Mouse (Mus musculus) limb, embryonic 13.5 days (tissue): Measurements from ENCODE around the gene Fam240a. TPM values are rescaled to one million over a fixed set of nuclear protein-coding genes. Genes with fewer than 3 reads are reported as not detected.

Experiments used
- ATAC-seq: fragments of 200-750 bp; cut with Nextera tagmentation; 2 replicates; pipeline ENCODE4 v1.8.0; 2017; ENCODE audit warnings: low read depth, moderate number of reproducible peaks, moderate TSS enrichment; ENCODE audit not compliant: low FRiP score
- H3K27ac ChIP-seq: fragments of 300-500 bp; sonication (generic); 2 replicates; pipeline ENCODE4 v1.5.1; 2015; ENCODE audit warnings: inconsistent platforms, mild to moderate bottlenecking, moderate library complexity
- H3K27me3 ChIP-seq: fragments of 300-500 bp; sonication (generic); 2 replicates; pipeline ENCODE4 v1.6.1; 2015; ENCODE audit warnings: mild to moderate bottlenecking, inconsistent platforms
- H3K36me3 ChIP-seq: fragments of 300-500 bp; sonication (generic); 2 replicates; pipeline ENCODE4 v1.6.1; 2015; ENCODE audit warnings: inconsistent platforms, mild to moderate bottlenecking, moderate library complexity
- H3K4me1 ChIP-seq: fragments of 300-500 bp; sonication (generic); 2 replicates; pipeline ENCODE4 v1.6.1; 2015; ENCODE audit warnings: inconsistent platforms
- H3K4me2 ChIP-seq: fragments of 300-500 bp; sonication (generic); replicated peaks from 2 replicates; pipeline ENCODE4 v1.6.1; 2015; ENCODE audit warnings: inconsistent platforms, mild to moderate bottlenecking, moderate library complexity
- H3K4me3 ChIP-seq: fragments of 300-500 bp; sonication (generic); 2 replicates; pipeline ENCODE4 v1.5.1; 2015; ENCODE audit warnings: moderate library complexity, mild to moderate bottlenecking, inconsistent platforms
- H3K9ac ChIP-seq: fragments of 300-500 bp; sonication (generic); 2 replicates; pipeline ENCODE4 v1.6.1; 2015; ENCODE audit warnings: mild to moderate bottlenecking, inconsistent platforms
- H3K9me3 ChIP-seq: fragments of 300-500 bp; sonication (generic); 2 replicates; pipeline ENCODE4 v1.6.1; 2016; ENCODE audit warnings: inconsistent platforms
- WGBS: fragments of 180-500 bp; shearing (Covaris S2); methylation state at CpG from one replicate; pipeline ENCODE4 v1.1.7; 2015; 5-methylcytosine and 5-hydroxymethylcytosine counted together
- polyA plus RNA-seq: library from polyadenylated mRNA; unstranded; fragments of >200 nt; fragmentation: Nextera tagmentation; extraction: Ambion mirVana; gene quantifications from 2 replicates; pipeline ENCODE4 v1.2.1, GENCODE M21; 2015

Fam240a gene
- polyA plus RNA-seq, 1 experiment from 2014 or later = not detected

DNA sequence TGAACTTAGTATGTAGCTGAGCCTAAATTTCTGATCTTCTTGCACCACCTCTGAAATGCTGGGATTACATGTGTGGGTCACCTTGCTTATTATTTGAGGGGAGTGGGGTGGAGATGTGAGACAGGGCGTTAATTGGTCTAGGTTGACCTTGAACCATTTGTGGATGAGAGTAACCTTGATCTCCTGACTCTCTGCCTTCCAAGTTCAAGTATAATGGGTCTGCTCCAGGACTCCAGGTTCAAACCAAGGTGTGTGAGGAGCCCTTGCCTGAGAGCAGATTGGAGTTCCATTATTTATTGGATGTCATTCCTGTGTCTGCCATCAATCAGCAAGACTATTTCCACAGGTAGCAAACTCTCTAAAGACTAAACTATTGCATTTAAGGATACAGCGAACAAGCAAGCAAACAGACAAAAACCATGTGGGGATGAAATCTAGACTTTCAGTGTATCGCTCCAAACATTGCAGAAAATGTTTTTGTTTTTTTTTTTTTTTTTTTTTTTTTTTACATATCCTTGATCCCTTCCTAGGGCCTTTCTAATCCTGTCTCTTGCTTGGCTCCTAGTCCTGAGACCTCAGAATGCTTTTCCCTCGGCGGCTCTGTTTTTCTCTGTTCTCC, 36.4 kb upstream of the Fam240a start:
- ATAC-seq = no peak
- Histone ChIP-seq H3K4me3 (peak overlapping the region; percentile 53), H3K27ac (no peak overlapping the region), H3K4me2 (peak overlapping the region; percentile 94), H3K36me3 (no peaks in the 10 kb centered on the region), H3K4me1 (peaks cover 6% of the 10 kb centered on the region; the same call in 1 of the 2 replicates), H3K27me3 (peaks cover 67% of the 10 kb centered on the region), H3K9me3 (no peaks in the 10 kb centered on the region), H3K9ac (no peak overlapping the region)
- WGBS = 42% methylated on average over 5 of the region's 5 CpGs

DNA sequence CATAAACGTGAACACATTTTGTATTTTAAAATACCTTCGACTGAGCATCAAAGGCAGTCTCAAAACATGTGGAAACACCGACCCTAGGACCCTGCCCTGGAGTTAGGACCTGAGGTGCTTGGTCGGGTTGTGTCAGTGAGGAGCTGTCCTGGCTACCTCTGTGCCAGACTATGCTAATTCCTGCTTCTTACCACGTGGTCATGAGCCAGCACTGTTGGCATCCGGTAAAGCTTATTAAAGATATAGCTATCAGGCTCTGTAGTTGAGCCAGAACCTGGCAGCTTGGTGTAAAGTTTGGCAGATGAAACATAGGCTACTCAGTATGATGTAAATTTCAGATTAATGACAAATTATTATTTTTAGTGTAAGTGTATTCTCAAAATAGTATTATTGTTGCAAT, 35.7 kb upstream of the Fam240a start:
- H3K9me3 ChIP-seq = no peaks in the 10 kb centered on the region
- no peak overlapping the region for H3K27ac ChIP-seq
- no peaks in the 10 kb centered on the region for H3K36me3 ChIP-seq
- H3K4me1 ChIP-seq = peaks cover 6% of the 10 kb centered on the region; the same call in 1 of the 2 replicates
- WGBS = 48% methylated on average over 6 of the region's 6 CpGs
- no peak for ATAC-seq
- H3K4me3 ChIP-seq = no peak overlapping the region
- peaks cover 73% of the 10 kb centered on the region for H3K27me3 ChIP-seq
- no peak overlapping the region for H3K9ac ChIP-seq
- H3K4me2 ChIP-seq = no peak overlapping the region

DNA sequence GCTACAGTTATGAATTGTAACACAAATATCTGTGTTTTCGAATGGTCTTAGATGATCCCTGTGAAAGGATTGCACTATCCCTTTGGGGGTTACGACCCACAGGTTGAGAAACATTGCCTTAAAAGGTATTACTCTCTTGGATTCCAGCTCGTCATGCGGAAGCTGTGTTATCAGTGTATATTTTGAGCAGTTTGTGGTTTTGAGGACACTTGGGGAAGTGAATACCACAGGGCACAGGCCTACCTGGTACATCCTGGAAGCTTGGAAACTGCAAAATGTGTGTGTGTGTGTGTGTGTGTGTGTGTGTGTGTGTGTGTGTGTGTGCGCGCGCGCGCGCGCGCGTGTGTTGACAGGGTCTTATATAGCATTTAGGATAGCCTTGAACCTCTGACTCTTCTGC, 35.2 kb upstream of the Fam240a start:
- no peaks in the 10 kb centered on the region for H3K36me3 ChIP-seq
- no peak overlapping the region for H3K9ac ChIP-seq
- no peak overlapping the region for H3K4me2 ChIP-seq
- ATAC-seq = no peak
- WGBS = 94% methylated on average over 13 of the region's 13 CpGs
- no peaks in the 10 kb centered on the region for H3K9me3 ChIP-seq
- H3K27ac ChIP-seq = no peak overlapping the region
- no peak overlapping the region for H3K4me3 ChIP-seq
- H3K4me1 ChIP-seq = peaks cover 6% of the 10 kb centered on the region; the same call in 1 of the 2 replicates
- H3K27me3 ChIP-seq = peaks cover 79% of the 10 kb centered on the region

DNA sequence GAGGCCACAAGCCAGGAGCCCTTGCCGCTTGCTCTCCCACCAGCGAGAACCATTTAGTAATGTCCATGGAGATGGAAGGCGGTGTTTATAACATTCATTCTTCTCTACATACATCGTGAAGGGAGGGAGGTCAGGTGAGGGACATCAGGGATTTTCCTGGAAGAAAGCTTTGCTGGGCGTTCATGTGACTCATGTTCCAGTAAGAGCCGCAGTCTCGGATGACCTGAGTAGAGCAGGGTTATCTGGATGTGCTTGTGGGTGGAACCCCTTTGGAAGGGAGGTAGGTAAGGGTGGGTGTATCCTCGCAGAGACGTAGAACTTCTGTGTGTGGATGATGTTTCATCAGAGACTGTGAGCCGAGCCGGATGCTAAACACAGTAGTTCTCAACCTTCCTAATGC, 34.7 kb upstream of the Fam240a start, which contains the start of gene Lrrc2:
Gene Lrrc2 (plus strand): TSS at position 149 of the 400 bp plus-strand sequence.
- no peak for ATAC-seq
- WGBS = 82% methylated on average over 11 of the region's 11 CpGs
- Histone ChIP-seq H3K4me1 (peaks cover 10% of the 10 kb centered on the region), H3K4me3 (no peak within 1 kb of the TSS), H3K27ac (no peak within 1 kb of the TSS), H3K9me3 (no peaks in the 10 kb centered on the region), H3K36me3 (no peaks in the 10 kb centered on the region), H3K4me2 (no peak within 1 kb of the TSS), H3K9ac (no peak within 1 kb of the TSS), H3K27me3 (peaks cover 82% of the 10 kb centered on the region)

DNA sequence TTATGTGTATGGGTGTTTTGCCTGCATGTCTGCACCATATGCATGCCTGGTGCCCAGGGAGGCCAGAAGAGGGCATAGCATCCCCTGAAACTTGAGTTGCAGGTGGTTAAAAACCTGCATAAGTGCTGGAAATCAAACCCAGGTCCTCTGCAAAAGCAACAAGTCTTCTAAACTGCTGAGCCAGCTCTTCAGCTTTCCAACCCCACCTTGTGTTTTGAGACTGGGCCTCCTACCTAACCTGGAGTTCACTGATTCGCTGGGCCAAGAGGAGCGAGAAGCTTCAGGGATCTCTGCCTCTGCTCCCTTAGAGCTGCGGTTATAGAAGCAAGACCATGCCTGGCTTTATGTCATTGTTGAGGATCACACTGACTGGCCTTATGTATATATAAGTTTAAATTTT, 33.4 kb upstream of the Fam240a start:
- H3K27ac ChIP-seq = no peak overlapping the region
- no peak overlapping the region for H3K4me3 ChIP-seq
- H3K9ac ChIP-seq = no peak overlapping the region
- peaks cover 82% of the 10 kb centered on the region for H3K27me3 ChIP-seq
- H3K36me3 ChIP-seq = no peaks in the 10 kb centered on the region
- H3K4me2 ChIP-seq = no peak overlapping the region
- H3K4me1 ChIP-seq = peaks cover 12% of the 10 kb centered on the region
- WGBS = 95% methylated on average over 3 of the region's 3 CpGs
- ATAC-seq = no peak
- no peaks in the 10 kb centered on the region for H3K9me3 ChIP-seq

DNA sequence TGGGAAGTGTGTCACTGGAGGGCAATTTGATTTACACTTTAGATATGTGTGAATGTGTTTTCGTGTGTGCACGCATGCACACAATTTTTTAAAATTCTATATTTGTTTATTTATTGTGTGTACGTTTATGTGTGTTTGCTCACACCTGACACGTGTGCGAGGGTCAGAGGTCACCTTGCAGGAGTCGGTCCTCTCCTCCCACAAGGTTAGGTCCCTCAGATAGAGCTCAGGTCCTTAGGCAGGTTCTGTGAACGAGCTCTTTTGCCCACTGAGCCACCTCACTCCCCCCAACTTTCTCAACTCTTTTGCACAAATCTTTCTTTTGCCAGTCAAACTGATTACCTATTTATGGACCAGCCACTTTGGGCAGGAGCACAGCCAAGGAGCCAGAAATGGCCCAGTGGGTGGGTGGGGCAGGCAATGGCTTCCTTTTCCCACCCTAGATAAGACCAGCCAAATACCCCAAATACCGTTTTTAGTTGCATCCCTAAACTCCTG, 32.2 kb upstream of the Fam240a start:
- Histone ChIP-seq H3K27ac (no peak overlapping the region), H3K27me3 (peaks cover 83% of the 10 kb centered on the region), H3K9ac (no peak overlapping the region), H3K4me3 (no peak overlapping the region), H3K9me3 (no peaks in the 10 kb centered on the region), H3K36me3 (no peaks in the 10 kb centered on the region), H3K4me2 (no peak overlapping the region), H3K4me1 (peaks cover 10% of the 10 kb centered on the region; the same call in 1 of the 2 replicates)
- no peak for ATAC-seq
- WGBS = 48% methylated on average over 8 of the region's 8 CpGs

DNA sequence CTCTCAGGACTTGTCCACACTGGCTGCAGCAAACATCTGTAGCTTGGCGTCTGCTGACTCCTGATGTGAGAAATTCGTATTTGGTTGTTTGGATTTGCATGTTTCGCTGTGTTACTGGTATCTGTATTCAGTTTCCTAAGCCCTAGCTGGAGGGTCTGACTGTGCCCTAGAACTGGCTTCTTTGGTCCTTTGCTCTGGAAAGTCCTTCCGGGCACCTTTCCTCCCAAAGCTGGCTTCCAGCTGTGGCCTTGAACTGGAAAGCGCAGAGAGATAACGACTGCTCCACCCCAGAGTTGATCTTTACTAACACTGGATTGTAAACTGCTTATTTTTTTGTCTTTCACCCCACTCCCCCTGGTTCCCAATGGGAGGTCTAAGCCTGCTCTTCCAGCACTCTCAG, 31.2 kb upstream of the Fam240a start:
- WGBS = 36% methylated on average over 6 of the region's 6 CpGs
- H3K36me3 ChIP-seq = no peaks in the 10 kb centered on the region
- H3K27me3 ChIP-seq = peaks cover 80% of the 10 kb centered on the region

DNA sequence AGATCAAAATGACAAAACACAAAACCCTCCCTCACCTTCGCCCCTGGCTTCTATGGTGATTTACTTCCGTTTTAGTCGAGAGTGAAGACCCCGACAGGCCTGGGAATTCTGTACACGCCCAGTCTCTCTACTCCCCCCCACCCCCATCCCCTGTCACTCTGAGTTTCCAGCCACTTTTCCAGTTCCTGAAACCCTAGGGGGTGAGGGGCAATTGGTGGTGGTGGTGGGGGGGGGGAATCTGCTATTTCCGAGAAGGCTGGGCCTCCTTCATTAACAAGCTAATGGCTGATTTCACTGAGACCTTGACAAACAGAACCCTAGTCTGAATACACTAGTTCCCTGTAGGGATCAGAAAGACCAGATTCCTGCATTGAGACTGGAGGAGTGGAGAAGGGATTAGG, 30.6 kb upstream of the Fam240a start:
- H3K27ac ChIP-seq = no peak overlapping the region
- no peaks in the 10 kb centered on the region for H3K36me3 ChIP-seq
- H3K4me1 ChIP-seq = peaks cover 6% of the 10 kb centered on the region; the same call in 1 of the 2 replicates
- no peak overlapping the region for H3K9ac ChIP-seq
- 8% methylated on average over 6 of the region's 6 CpGs for WGBS
- H3K9me3 ChIP-seq = no peaks in the 10 kb centered on the region
- H3K4me2 ChIP-seq = 0 out of 2 replicates have a peak overlapping the region, but pooled peaks have one; percentile 40
- no peak overlapping the region for H3K4me3 ChIP-seq
- no peak for ATAC-seq
- H3K27me3 ChIP-seq = peaks cover 74% of the 10 kb centered on the region

More for the DNA sequence above, 31.2 kb upstream of the Fam240a start:
- H3K4me3 ChIP-seq = no peak overlapping the region
- no peak overlapping the region for H3K9ac ChIP-seq
- H3K9me3 ChIP-seq = no peaks in the 10 kb centered on the region
- no peak overlapping the region for H3K4me2 ChIP-seq
- ATAC-seq = no peak
- no peak overlapping the region for H3K27ac ChIP-seq
- H3K4me1 ChIP-seq = peaks cover 6% of the 10 kb centered on the region; the same call in 1 of the 2 replicates

DNA sequence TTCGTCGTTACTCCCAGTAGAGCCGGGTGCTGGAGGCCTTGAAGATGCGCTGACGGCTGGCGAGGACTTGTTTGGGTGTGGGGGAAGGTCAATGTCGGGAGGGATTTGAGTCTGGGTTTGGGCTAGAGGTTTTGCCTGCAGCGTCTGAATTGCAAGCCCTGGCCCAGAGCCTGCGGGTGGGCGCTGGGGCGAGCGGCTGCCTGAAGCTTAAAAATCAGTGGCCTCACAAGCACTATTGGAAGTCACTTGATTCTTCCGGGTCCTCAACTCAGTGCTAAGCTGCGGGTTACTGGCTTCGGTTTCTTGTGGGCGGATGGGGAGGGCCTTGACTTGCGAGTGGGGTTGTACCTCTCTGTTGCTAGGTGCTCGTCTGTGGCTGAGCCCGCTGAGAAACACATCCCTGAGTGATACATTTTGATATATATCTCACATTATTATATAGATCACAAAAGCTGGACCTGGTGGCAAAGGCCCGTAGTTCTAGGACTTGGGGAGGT, 29.9 kb upstream of the Fam240a start:
- Histone ChIP-seq H3K36me3 (no peaks in the 10 kb centered on the region), H3K4me3 (peak overlapping the region; percentile 7; the same call in 1 of the 2 replicates), H3K27ac (no peak overlapping the region), H3K4me2 (peak overlapping the region; percentile 40), H3K9me3 (no peaks in the 10 kb centered on the region), H3K4me1 (peaks cover 6% of the 10 kb centered on the region; the same call in 1 of the 2 replicates), H3K27me3 (peaks cover 67% of the 10 kb centered on the region), H3K9ac (no peak overlapping the region)
- 7% methylated on average over 20 of the region's 20 CpGs for WGBS
- ATAC-seq = no peak

DNA sequence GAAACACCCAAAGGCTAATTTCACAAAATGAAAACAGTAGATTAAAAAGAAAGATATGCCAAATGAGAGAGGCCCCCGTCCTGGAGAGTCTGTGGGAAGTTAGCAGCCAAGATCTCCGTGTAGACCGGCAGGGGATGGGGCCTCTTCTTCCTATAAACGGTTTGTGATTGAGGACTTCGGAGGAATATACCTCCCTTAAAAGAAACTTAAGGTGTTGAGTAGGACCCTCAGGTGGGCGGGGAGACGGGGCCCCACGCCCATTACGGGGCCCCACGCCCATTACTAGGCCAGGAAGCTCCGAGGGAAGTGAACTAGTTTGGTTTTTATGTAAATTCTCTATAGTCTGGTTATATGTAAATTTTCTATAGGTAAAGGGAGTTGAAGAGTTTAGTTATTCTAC, 29.3 kb upstream of the Fam240a start, which contains the start of gene Tdgf1:
Gene Tdgf1 (minus strand): TSS at position 233 of the 400 bp plus-strand sequence.
- H3K9me3 ChIP-seq = no peaks in the 10 kb centered on the region
- peaks cover 61% of the 10 kb centered on the region for H3K27me3 ChIP-seq
- no peak within 1 kb of the TSS for H3K27ac ChIP-seq
- H3K9ac ChIP-seq = no peak within 1 kb of the TSS
- ATAC-seq = no peak
- H3K4me3 ChIP-seq = peak within 1 kb of the TSS; percentile 7; the same call in 1 of the 2 replicates
- 8% methylated on average over 11 of the region's 11 CpGs for WGBS
- peaks cover 6% of the 10 kb centered on the region; the same call in 1 of the 2 replicates for H3K4me1 ChIP-seq
- H3K4me2 ChIP-seq = peak within 1 kb of the TSS; percentile 40
- no peaks in the 10 kb centered on the region for H3K36me3 ChIP-seq

DNA sequence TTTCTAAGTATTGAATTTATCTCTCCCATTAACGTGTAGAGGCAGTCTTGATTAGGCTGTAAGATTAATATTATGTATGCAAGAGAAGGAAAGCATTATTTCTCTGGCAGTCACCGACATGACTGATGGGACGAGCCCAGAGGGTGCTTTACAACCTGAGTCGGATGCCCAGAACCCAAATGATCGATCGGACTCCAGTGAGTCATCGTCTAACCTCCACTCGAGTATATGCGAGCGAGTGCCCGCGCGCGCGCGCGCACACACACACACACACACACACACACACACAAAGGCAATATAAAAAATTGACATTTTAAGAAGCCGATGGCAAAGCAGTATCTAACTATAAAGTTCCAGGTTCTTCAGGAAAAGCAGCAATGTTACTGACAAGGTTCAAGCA, 28.7 kb upstream of the Fam240a start:
- Histone ChIP-seq H3K4me3 (no peak overlapping the region), H3K9ac (no peak overlapping the region), H3K36me3 (no peaks in the 10 kb centered on the region), H3K9me3 (no peaks in the 10 kb centered on the region), H3K27ac (no peak overlapping the region), H3K27me3 (peaks cover 61% of the 10 kb centered on the region), H3K4me1 (peaks cover 6% of the 10 kb centered on the region; the same call in 1 of the 2 replicates), H3K4me2 (no peak overlapping the region)
- 6% methylated on average over 18 of the region's 18 CpGs for WGBS
- no peak for ATAC-seq

DNA sequence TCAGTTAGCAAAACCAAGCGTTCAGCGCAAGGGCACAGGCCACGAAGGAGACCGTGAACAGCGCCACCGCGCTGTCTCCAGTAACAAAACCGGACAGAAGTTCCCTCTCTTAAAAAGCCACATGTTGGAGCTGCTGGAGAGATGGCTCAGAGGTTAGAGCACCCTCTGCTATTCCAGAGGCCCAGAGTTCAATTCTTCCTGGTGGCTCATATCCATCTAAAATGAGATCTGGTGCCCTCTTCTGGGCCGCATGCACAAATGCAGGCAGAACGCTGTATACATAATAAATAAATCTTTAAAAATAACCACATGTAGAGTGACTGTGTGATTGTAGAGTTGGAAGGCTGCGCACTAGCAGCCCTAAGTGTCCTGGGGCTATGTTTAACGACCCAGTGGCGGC, 27.6 kb upstream of the Fam240a start:
- ATAC-seq = no peak
- H3K9ac ChIP-seq = no peak overlapping the region
- H3K36me3 ChIP-seq = no peaks in the 10 kb centered on the region
- no peak overlapping the region for H3K4me3 ChIP-seq
- H3K27ac ChIP-seq = no peak overlapping the region
- H3K4me2 ChIP-seq = no peak overlapping the region
- H3K4me1 ChIP-seq = peaks cover 6% of the 10 kb centered on the region; the same call in 1 of the 2 replicates
- 37% methylated on average over 13 of the region's 13 CpGs for WGBS
- H3K27me3 ChIP-seq = peaks cover 59% of the 10 kb centered on the region
- no peaks in the 10 kb centered on the region for H3K9me3 ChIP-seq
